Mouse (Mus musculus): ENCODE data around the gene Rbms1. TPM values are rescaled to one million over a fixed set of nuclear protein-coding genes. Genes with fewer than 3 reads are reported as not detected.
A peak's percentile ranks its signal among the peaks of the same experiment; 100 is the strongest.

Gene Rbms1
- polyA plus RNA-seq, 1 experiment from 2014 or later: 146 TPM

DNA sequence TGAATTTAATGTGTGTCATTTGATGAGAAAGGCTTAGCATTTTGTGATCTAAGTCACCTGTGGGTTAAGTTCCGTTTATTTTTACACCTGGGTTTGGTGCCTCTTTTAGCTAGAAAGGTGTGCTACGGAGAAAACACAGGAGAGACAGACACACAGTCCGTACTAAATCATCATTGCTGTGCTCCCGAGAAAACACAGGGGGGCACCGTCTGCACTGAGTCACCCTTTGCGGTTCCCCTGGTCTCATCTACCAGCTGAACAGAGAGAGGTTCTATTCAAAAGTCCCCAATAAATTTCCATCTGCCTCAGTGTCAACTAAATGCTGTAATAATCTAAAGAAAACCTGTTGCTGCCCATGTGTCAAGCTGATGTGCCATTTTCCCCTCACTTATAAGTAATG is 232.1 kb downstream of the Rbms1 start:
- Histone ChIP-seq H3K27me3 (ENCODE audit: control insufficient read depth, insufficient read depth, low read length) (no peaks in the 10 kb centered on the region), H3K4me2 (replicated peaks; ENCODE audit: low read depth, low read length) (no peak overlapping the region), H3K4me3 (ENCODE audit: low read depth, low read length) (no peak overlapping the region), H3K36me3 (ENCODE audit: control insufficient read depth, insufficient read depth, low read length) (no peaks in the 10 kb centered on the region), H3K9me3 (ENCODE audit: control insufficient read depth, low read depth, low read length) (no peaks in the 10 kb centered on the region), H3K9ac (replicated peaks; ENCODE audit: low read depth, low read length) (no peak overlapping the region), H3K27ac (ENCODE audit: low read length) (no peak overlapping the region), H3K4me1 (ENCODE audit: control insufficient read depth, insufficient read depth, low read length) (peaks cover 11% of the 10 kb centered on the region; the same call in 1 of the 2 replicates)
- 52% methylated on average over 6 of the region's 6 CpGs for WGBS
- ATAC-seq (ENCODE audit: insufficient number of reproducible peaks, insufficient read depth, low FRiP score, low read depth): no peak

DNA sequence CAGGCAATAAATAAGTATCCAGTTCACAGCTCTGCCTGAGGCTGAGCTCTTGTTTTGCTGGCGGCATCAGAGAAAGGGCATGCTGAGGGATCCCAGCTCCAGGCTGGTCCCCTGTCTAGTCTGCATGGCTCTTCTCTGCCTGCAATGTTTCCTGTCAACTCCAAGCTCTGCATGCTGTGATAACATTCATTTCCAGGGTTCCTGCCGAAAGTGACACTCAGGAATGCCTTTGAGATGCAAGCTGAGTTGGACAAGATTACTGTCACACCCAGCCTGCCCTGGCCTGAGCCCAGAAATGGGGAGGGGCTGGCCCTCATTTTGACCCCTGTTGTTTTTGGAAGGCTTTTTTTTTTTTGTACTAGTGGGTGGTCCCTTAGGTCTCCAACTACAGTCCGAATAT is 233.0 kb downstream of the Rbms1 start:
- H3K4me3 ChIP-seq (ENCODE audit: low read depth, low read length): no peak overlapping the region
- no peak for ATAC-seq (ENCODE audit: insufficient number of reproducible peaks, insufficient read depth, low FRiP score, low read depth)
- WGBS: 11% methylated on average over 3 of the region's 3 CpGs
- H3K4me1 ChIP-seq (ENCODE audit: control insufficient read depth, insufficient read depth, low read length): peaks cover 11% of the 10 kb centered on the region; the same call in 1 of the 2 replicates
- H3K27me3 ChIP-seq (ENCODE audit: control insufficient read depth, insufficient read depth, low read length): no peaks in the 10 kb centered on the region
- H3K9ac ChIP-seq (replicated peaks; ENCODE audit: low read depth, low read length): no peak overlapping the region
- H3K27ac ChIP-seq (ENCODE audit: low read length): peak overlapping the region; percentile 11; the same call in 1 of the 2 replicates
- no peaks in the 10 kb centered on the region for H3K36me3 ChIP-seq (ENCODE audit: control insufficient read depth, insufficient read depth, low read length)
- H3K4me2 ChIP-seq (replicated peaks; ENCODE audit: low read depth, low read length): 0 out of 2 replicates have a peak overlapping the region, but pooled peaks have one; percentile 7
- H3K9me3 ChIP-seq (ENCODE audit: control insufficient read depth, low read depth, low read length): no peaks in the 10 kb centered on the region

DNA sequence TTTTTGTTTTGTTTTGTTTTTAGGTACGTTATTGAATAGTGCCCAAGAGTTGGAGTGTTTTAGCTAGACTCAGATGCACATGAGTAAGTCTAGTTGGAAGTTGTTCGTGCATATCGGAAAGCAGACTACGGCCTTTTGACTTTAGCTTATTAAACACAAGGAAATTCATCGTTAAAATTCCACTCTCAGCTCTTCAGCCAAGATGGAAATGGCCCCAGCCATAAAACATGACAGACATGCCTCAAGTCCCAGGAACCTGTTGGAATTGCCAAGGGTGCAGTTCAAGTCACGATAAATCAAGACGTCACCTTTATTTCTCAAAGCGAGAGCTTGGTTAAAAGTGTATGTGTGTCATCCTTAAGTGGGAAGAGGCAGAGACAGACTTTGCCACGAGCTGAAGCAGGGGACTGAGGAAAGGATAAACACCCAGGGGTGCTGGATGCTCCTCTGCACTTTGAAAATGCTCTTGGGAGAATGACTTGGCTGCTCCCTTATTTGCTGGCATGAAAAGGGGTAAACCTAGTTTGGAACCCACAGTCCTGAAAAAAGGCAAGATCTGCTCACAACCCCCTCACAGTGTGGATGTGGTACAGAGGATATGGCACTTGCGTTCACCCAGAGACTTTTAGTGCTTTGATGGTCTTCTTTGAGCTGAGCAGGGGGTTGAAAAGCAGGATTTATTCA is 233.9 kb downstream of the Rbms1 start:
- Histone ChIP-seq H3K27me3 (ENCODE audit: control insufficient read depth, insufficient read depth, low read length) (no peaks in the 10 kb centered on the region), H3K4me3 (ENCODE audit: low read depth, low read length) (no peak overlapping the region), H3K4me2 (replicated peaks; ENCODE audit: low read depth, low read length) (no peak overlapping the region), H3K9ac (replicated peaks; ENCODE audit: low read depth, low read length) (no peak overlapping the region), H3K27ac (ENCODE audit: low read length) (no peak overlapping the region; the same call in 1 of the 2 replicates), H3K9me3 (ENCODE audit: control insufficient read depth, low read depth, low read length) (no peaks in the 10 kb centered on the region), H3K36me3 (ENCODE audit: control insufficient read depth, insufficient read depth, low read length) (no peaks in the 10 kb centered on the region), H3K4me1 (ENCODE audit: control insufficient read depth, insufficient read depth, low read length) (peaks cover 11% of the 10 kb centered on the region; the same call in 1 of the 2 replicates)
- 60% methylated on average over 10 of the region's 10 CpGs for WGBS
- ATAC-seq (ENCODE audit: insufficient number of reproducible peaks, insufficient read depth, low FRiP score, low read depth): no peak

DNA sequence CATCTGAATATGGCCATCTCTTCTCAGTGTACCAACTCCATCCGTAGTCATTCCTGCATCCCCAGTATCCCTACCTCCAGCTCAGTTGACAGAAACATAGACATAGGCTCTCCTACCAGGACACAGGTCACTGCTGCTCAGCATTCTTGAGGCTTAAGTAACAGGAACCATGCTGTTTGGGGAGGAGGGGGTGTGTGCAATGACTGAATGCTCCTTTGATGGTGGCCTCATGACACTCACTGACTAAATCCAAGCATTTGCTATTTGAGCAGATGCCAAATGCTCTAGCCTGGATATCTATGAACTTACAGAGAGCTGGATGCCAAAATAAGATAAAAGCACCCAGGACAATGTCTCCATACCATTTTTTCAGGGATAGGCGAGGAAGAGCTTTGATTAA is 238.3 kb downstream of the Rbms1 start:
- WGBS: 78% methylated on average over 2 of the region's 2 CpGs
- Histone ChIP-seq H3K4me3 (ENCODE audit: low read depth, low read length) (no peak overlapping the region), H3K9me3 (ENCODE audit: control insufficient read depth, low read depth, low read length) (no peaks in the 10 kb centered on the region), H3K27ac (ENCODE audit: low read length) (no peak overlapping the region), H3K36me3 (ENCODE audit: control insufficient read depth, insufficient read depth, low read length) (no peaks in the 10 kb centered on the region), H3K4me1 (ENCODE audit: control insufficient read depth, insufficient read depth, low read length) (0 out of 2 replicates have a peak, but pooled peaks cover 6% of the 10 kb centered on the region), H3K27me3 (ENCODE audit: control insufficient read depth, insufficient read depth, low read length) (no peaks in the 10 kb centered on the region), H3K9ac (replicated peaks; ENCODE audit: low read depth, low read length) (no peak overlapping the region), H3K4me2 (replicated peaks; ENCODE audit: low read depth, low read length) (no peak overlapping the region)
- ATAC-seq (ENCODE audit: insufficient number of reproducible peaks, insufficient read depth, low FRiP score, low read depth): no peak

GRCm38 (mm10) chr2:60722967-60723366 is 240.0 kb downstream of the Rbms1 start:
- H3K9ac ChIP-seq (replicated peaks; ENCODE audit: low read depth, low read length): no peak overlapping the region
- no peaks in the 10 kb centered on the region for H3K36me3 ChIP-seq (ENCODE audit: control insufficient read depth, insufficient read depth, low read length)
- 81% methylated on average over 3 of the region's 3 CpGs for WGBS
- no peaks in the 10 kb centered on the region for H3K9me3 ChIP-seq (ENCODE audit: control insufficient read depth, low read depth, low read length)
- H3K4me3 ChIP-seq (ENCODE audit: low read depth, low read length): no peak overlapping the region
- no peak overlapping the region for H3K4me2 ChIP-seq (replicated peaks; ENCODE audit: low read depth, low read length)
- no peaks in the 10 kb centered on the region for H3K27me3 ChIP-seq (ENCODE audit: control insufficient read depth, insufficient read depth, low read length)
- H3K27ac ChIP-seq (ENCODE audit: low read length): no peak overlapping the region
- H3K4me1 ChIP-seq (ENCODE audit: control insufficient read depth, insufficient read depth, low read length): no peaks in the 10 kb centered on the region
- no peak for ATAC-seq (ENCODE audit: insufficient number of reproducible peaks, insufficient read depth, low FRiP score, low read depth)

DNA sequence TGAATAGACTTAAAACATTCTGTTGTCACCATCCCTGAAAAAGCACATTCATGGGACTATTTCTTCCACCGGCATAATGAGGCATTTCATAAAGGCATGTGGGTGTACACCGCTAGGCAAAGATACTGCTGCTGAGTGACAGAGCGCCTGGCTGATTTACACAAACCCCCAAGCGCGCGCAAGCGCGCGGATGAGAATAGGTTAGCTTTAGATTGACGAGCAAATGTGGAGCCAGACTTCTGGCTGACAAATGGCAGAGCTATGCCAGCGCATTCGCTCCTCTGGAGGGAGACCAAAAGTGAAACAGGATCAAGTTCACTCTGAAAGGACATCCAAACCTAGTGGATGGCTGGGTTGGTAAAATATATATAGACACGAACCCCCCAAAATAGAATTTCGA is 240.5 kb downstream of the Rbms1 start, which contains the start of gene Itgb6:
Gene Itgb6 (minus strand): TSS at position 130 of the 400 bp plus-strand sequence.
- no peaks in the 10 kb centered on the region for H3K4me1 ChIP-seq (ENCODE audit: control insufficient read depth, insufficient read depth, low read length)
- no peak within 1 kb of the TSS for H3K9ac ChIP-seq (replicated peaks; ENCODE audit: low read depth, low read length)
- H3K27me3 ChIP-seq (ENCODE audit: control insufficient read depth, insufficient read depth, low read length): no peaks in the 10 kb centered on the region
- H3K27ac ChIP-seq (ENCODE audit: low read length): no peak within 1 kb of the TSS
- H3K36me3 ChIP-seq (ENCODE audit: control insufficient read depth, insufficient read depth, low read length): no peaks in the 10 kb centered on the region
- 68% methylated on average over 14 of the region's 14 CpGs for WGBS
- no peak within 1 kb of the TSS for H3K4me3 ChIP-seq (ENCODE audit: low read depth, low read length)
- ATAC-seq (ENCODE audit: insufficient number of reproducible peaks, insufficient read depth, low FRiP score, low read depth): no peak
- no peak within 1 kb of the TSS for H3K4me2 ChIP-seq (replicated peaks; ENCODE audit: low read depth, low read length)
- no peaks in the 10 kb centered on the region for H3K9me3 ChIP-seq (ENCODE audit: control insufficient read depth, low read depth, low read length)

- no peak overlapping the region for H3K4me2 ChIP-seq (replicated peaks; ENCODE audit: low read depth, low read length)
- no peak overlapping the region for H3K27ac ChIP-seq (ENCODE audit: low read length)
- no peak for ATAC-seq (ENCODE audit: insufficient number of reproducible peaks, insufficient read depth, low FRiP score, low read depth)
- no peak overlapping the region for H3K4me3 ChIP-seq (ENCODE audit: low read depth, low read length)
- no peaks in the 10 kb centered on the region for H3K9me3 ChIP-seq (ENCODE audit: control insufficient read depth, low read depth, low read length)
- H3K4me1 ChIP-seq (ENCODE audit: control insufficient read depth, insufficient read depth, low read length): 0 out of 2 replicates have a peak, but pooled peaks cover 4% of the 10 kb centered on the region
- 19% methylated on average over 5 of the region's 5 CpGs for WGBS
- H3K36me3 ChIP-seq (ENCODE audit: control insufficient read depth, insufficient read depth, low read length): no peaks in the 10 kb centered on the region
- H3K9ac ChIP-seq (replicated peaks; ENCODE audit: low read depth, low read length): no peak overlapping the region
- no peaks in the 10 kb centered on the region for H3K27me3 ChIP-seq (ENCODE audit: control insufficient read depth, insufficient read depth, low read length)
Measured at GRCm38 (mm10) chr2:60720906-60721305, 242.1 kb downstream of the Rbms1 start.

DNA sequence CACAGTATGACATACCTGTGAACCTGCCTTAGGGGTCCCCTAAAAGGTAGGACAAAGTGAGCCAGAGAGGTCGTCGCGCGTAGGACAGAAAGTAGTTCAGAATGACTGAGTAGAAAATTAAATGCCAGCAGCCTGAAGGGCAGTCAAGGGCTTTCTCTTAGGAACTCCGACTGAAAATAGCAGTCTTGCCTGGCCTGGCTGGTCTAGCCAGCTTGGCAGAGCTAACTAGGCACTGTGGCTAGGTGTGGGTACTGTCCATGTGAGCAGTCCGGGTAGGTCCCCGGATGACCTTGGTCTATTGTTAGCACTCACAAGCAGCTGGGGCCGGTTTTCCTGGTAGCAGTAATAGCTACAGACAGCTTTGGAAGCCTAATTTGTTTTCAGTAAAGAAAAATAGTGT is 242.8 kb downstream of the Rbms1 start:
- WGBS: 66% methylated on average over 8 of the region's 8 CpGs

More for the DNA sequence above, 242.8 kb downstream of the Rbms1 start:
- Histone ChIP-seq H3K27ac (ENCODE audit: low read length) (peak overlapping the region; percentile 27; the same call in 1 of the 2 replicates), H3K4me2 (replicated peaks; ENCODE audit: low read depth, low read length) (no peak overlapping the region), H3K4me3 (ENCODE audit: low read depth, low read length) (no peak overlapping the region), H3K27me3 (ENCODE audit: control insufficient read depth, insufficient read depth, low read length) (no peaks in the 10 kb centered on the region), H3K9ac (replicated peaks; ENCODE audit: low read depth, low read length) (no peak overlapping the region), H3K36me3 (ENCODE audit: control insufficient read depth, insufficient read depth, low read length) (no peaks in the 10 kb centered on the region), H3K4me1 (ENCODE audit: control insufficient read depth, insufficient read depth, low read length) (0 out of 2 replicates have a peak, but pooled peaks cover 8% of the 10 kb centered on the region), H3K9me3 (ENCODE audit: control insufficient read depth, low read depth, low read length) (no peaks in the 10 kb centered on the region)
- peak; percentile 58; the same call in 1 of the 2 replicates for ATAC-seq (ENCODE audit: insufficient number of reproducible peaks, insufficient read depth, low FRiP score, low read depth)

All from stomach, embryonic 14.5 days (tissue).